Mouse (Mus musculus) spleen, adult 2 months (tissue): Measurements from ENCODE around the gene Prkcb.

Source experiments
- CTCF ChIP-seq: fragments of 200-500 bp; IDR thresholded peaks from 2 replicates; pipeline ENCODE4 v1.5.1; 2011; ENCODE audit warnings: mild to moderate bottlenecking, inconsistent platforms; ENCODE audit not compliant: insufficient read depth, insufficient read length, insufficient replicate concordance; ENCODE audit errors: extremely low read depth
- POLR2A ChIP-seq: fragments of 200-500 bp; IDR thresholded peaks from 2 replicates; pipeline ENCODE4 v1.6.1; 2011; ENCODE audit warnings: low read depth, low read length, inconsistent platforms

- TF ChIP-seq CTCF (peak; percentile 52; the same call in 1 of the 2 replicates), POLR2A (no peak)
These were observed 177.4 kb downstream of the Prkcb start for GRCm38 (mm10) chr7:122465823-122466549.
